Mouse (Mus musculus) liver, embryonic 15.5 days (tissue): ENCODE measurements around the gene Cdr2. TPM values are rescaled to one million over a fixed set of nuclear protein-coding genes. Genes with fewer than 3 reads are reported as not detected.

Source experiments
- polyA plus RNA-seq: library from polyadenylated mRNA; unstranded; fragments of >200 nt; fragmentation: Nextera tagmentation; extraction: Ambion mirVana; gene quantifications from 2 replicates; pipeline ENCODE4 v1.2.1, GENCODE M21; 2015

Cdr2 gene
- polyA plus RNA-seq, 1 experiment from 2014 or later: 48.6 TPM

Other genes starting within 250 kb of the Cdr2 start
- 0.05 TPM in 1 of 2 replicates, not detected in the other for gene Vwa3a, start 243.0 kb downstream of the Cdr2 start, polyA plus RNA-seq
- not detected in 2 replicates for gene Gm5737, start 169.9 kb downstream of the Cdr2 start, polyA plus RNA-seq
- gene Eef2k, start 139.5 kb downstream of the Cdr2 start, polyA plus RNA-seq: 42.8 and 50.4 TPM in 2 replicates
- 12.8 and 13.4 TPM in 2 replicates for gene Polr3e, start 64.6 kb downstream of the Cdr2 start, polyA plus RNA-seq
- gene Mfsd13b, start 197 bp upstream of the Cdr2 start, polyA plus RNA-seq: 0.15 TPM in 1 of 2 replicates, not detected in the other
- 42.8 and 43.2 TPM in 2 replicates for gene Mettl9, start 52.1 kb upstream of the Cdr2 start, polyA plus RNA-seq
- gene Igsf6, start 92.3 kb upstream of the Cdr2 start, polyA plus RNA-seq: 13.9 and 14.5 TPM in 2 replicates
- 0.08 TPM in 1 of 2 replicates, not detected in the other for gene Otoa, start 99.3 kb upstream of the Cdr2 start, polyA plus RNA-seq